Mouse (Mus musculus): ENCODE measurements around the gene Prep.

GRCm38 (mm10) chr10:45109041-45109440 lies 42.0 kb downstream of the Prep start:
- TF ChIP-seq POLR2A (IDR thresholded peaks at IDR 0.05; ENCODE audit: insufficient read length, low read depth): no peak
- no peak for TF ChIP-seq MAX (IDR thresholded peaks at IDR 0.05; ENCODE audit: low read depth)
- no peak for TF ChIP-seq TCF12 (IDR thresholded peaks at IDR 0.05; ENCODE audit: insufficient read depth, poor library complexity, severe bottlenecking)
- TF ChIP-seq USF1 (IDR thresholded peaks at IDR 0.05; ENCODE audit: low read depth): no peak
- TF ChIP-seq MYOG (IDR thresholded peaks at IDR 0.05; ENCODE audit: control insufficient read depth in 1 of 3, insufficient read depth in 1 of 3, insufficient read length in 2 of 3, low read depth in 2 of 3): no peak
- no peak for TF ChIP-seq POLR2AphosphoS2 (IDR thresholded peaks at IDR 0.05; ENCODE audit: insufficient read length, low read depth)
